Mouse (Mus musculus) hindbrain, embryonic 11.5 days (tissue): ENCODE measurements around the gene Rab38. TPM values are rescaled to one million over a fixed set of nuclear protein-coding genes. Genes with fewer than 3 reads are reported as not detected.

Experiments
- polyA plus RNA-seq: library from polyadenylated mRNA; unstranded; fragments of >200 nt; fragmentation: Nextera tagmentation; extraction: Ambion mirVana; gene quantifications from 2 replicates; pipeline ENCODE4 v1.2.1, GENCODE M21; 2014

Rab38 gene
- polyA plus RNA-seq, 1 experiment from 2014 or later = 4.8 TPM

Other genes starting within 250 kb of the Rab38 start
- gene Ctsc, start 152.2 kb upstream of the Rab38 start, polyA plus RNA-seq = 21.5 and 23.3 TPM in 2 replicates